Mouse (Mus musculus): ENCODE results near the gene Wbp1l.

DNA sequence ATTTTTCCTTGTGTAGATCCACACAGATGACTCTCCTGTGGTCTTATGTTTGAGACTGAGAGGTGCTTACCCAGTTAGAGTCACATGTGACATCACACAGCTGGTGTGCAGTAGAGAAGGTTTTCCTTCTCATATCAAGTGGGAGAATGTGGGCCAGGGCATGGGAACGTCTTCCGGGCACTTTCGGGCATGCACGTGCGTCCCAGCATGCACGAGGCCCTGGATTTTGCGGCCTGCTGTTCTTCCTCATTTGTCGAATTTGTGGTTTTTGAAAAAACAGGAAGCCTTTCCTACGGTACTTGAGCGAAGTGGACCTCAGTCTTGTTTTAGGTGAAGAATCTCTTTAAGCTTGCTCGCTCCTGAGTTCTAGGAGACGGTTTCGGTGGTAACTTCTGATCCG is 49.7 kb downstream of the Wbp1l start:
- TF ChIP-seq CTCF (IDR thresholded peaks at IDR 0.05; ENCODE audit: low read depth): no peak
- TF ChIP-seq EP300 (optimal IDR thresholded peaks at IDR 0.05): no peak
